Mouse (Mus musculus) spleen, adult 2 months (tissue): ENCODE data around the gene Klf13.

ENCODE experiments used
- CTCF ChIP-seq: fragments of 200-500 bp; IDR thresholded peaks from 2 replicates; pipeline ENCODE4 v1.5.1; 2011; ENCODE audit warnings: mild to moderate bottlenecking, inconsistent platforms; ENCODE audit not compliant: insufficient read depth, insufficient read length, insufficient replicate concordance; ENCODE audit errors: extremely low read depth
- POLR2A ChIP-seq: fragments of 200-500 bp; IDR thresholded peaks from 2 replicates; pipeline ENCODE4 v1.6.1; 2011; ENCODE audit warnings: low read depth, low read length, inconsistent platforms

DNA sequence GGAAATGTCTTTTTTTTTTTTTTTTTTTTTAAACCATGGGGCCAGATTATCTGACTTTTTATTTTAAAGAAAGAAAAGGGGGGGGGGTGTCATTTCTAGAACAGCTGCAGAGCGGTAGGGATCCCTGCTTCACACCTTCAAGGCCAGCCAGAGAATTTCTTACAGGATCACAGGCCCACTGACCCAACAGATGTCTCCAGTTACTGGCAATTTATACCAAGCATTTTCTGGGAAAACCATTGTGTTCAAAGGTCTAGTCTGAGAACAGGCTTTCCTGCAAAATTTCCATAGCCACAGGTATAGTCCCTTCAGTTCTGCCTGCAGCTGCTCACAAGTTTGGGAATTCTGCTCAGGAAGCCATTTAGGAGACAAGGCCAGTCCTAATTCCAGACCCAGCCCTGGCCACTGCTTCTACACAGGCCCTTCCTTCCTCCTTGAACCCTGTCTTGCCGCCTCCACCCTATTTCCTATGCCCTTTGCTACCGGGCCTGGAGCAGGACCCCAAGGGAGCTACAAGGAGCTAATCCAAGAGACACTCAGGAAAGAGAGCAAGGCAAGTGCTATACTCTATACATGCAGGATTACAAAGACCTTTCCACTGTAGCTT lies 36.0 kb downstream of the Klf13 start:
- TF ChIP-seq POLR2A (no peak), CTCF (no peak)
